Comparison of ENCODE assay signal across 20 mouse cellular contexts in the genomic region with DNA sequence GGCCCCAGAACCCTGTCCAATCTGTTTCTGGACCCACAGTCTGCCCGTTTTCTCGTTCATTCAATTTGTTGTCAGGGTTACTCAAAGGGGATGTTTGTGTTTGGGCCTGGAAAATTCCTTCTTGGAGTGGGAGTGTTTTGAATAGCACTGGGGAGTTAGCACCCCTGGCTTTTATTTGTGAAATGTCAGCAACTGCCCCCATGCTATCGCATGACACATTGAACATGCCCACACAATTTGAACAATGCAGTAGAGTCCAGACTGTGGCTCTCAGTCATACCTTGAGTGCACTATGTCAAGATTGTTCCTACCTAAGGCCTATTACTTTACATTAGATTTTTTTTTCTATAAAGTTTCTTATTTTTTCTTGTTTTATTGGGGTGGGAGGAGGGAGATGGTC.
"Had no signal": no experiment of that assay in that cellular context is flagged by ENCODE, and none has a peak within 500 bp of the region (broad histone marks: within the 10 kb centered on the region; RNA-seq: fewer than 3 reads in every experiment).

No protein-coding gene starts in this region.

- H3K4me2 ChIP-seq: lung, embryonic 15.5 days; midbrain, embryonic 11.5 days; midbrain, embryonic 13.5 days; neural tube, embryonic 13.5 days; neural tube, embryonic 15.5 days had no signal

- H3K4me3 ChIP-seq: lung, embryonic 15.5 days; megakaryocyte, embryonic 14.5 days; midbrain, embryonic 13.5 days; myocyte; neural tube, embryonic 13.5 days; neural tube, embryonic 15.5 days had no signal

- H3K9me3 ChIP-seq: lung, embryonic 15.5 days; megakaryocyte, embryonic 14.5 days; neural tube, embryonic 15.5 days had no signal

- H3K36me3 ChIP-seq: lung, embryonic 15.5 days; midbrain, embryonic 13.5 days; neural tube, embryonic 13.5 days; neural tube, embryonic 15.5 days had no signal

- H3K9ac ChIP-seq: liver, postnatal 0 days; lung, embryonic 15.5 days; midbrain, embryonic 13.5 days; neural tube, embryonic 13.5 days; neural tube, embryonic 15.5 days had no signal

- H3K27ac ChIP-seq: lung, embryonic 15.5 days; macrophage; midbrain, embryonic 13.5 days; neural tube, embryonic 13.5 days; neural tube, embryonic 15.5 days had no signal

- H3K4me1 ChIP-seq: megakaryocyte, embryonic 14.5 days; neural tube, embryonic 15.5 days had no signal

- H3K27me3 ChIP-seq: lung, embryonic 15.5 days; megakaryocyte, embryonic 14.5 days; midbrain, embryonic 13.5 days; neural tube, embryonic 13.5 days; neural tube, embryonic 15.5 days had no signal

- ATAC-seq: liver, postnatal 0 days; lung, postnatal 0 days; midbrain, embryonic 13.5 days; midbrain, embryonic 16.5 days had no signal

- DNase-seq: liver, postnatal 0 days; lung, adult 2 months; retina, postnatal 1 day; right cerebral cortex, adult 18-20 months; right cerebral cortex, postnatal 25 days; right cerebral cortex, postnatal 4 days; spleen, adult 18-20 months; thymus, adult 18-20 months; thymus, postnatal 14 days; thymus, postnatal 36 days had no signal
